Mouse (Mus musculus): ENCODE results near the gene Fgf2.

Fgf2 gene

GRCm38 (mm10) chr3:37354737-37355136 lies 6.6 kb downstream of the Fgf2 start:
- peak; percentile 63 for DNase-seq (ENCODE audit: inconsistent ontology term)

DNA sequence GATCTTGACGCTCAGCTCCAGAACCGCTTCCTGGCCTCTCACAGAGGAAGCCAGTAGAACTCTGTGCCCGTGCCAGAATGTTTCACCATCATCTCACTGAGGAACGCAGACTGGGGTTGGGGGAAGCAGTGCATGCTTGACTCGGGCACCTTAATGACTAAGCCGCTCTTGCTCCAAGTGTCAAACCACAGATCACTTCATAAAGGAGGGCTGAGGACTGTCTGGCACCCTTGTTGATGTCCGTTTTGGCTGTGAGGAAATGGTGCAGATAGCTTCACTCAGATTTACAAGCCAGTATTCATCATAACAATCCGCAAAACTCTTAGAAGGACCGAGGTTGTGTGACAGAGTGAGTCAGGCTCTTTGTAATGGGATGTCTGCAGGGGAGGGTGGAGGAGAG lies 12.6 kb downstream of the Fgf2 start:
- DNase-seq (ENCODE audit: inconsistent ontology term), result peak; percentile 96

DNA sequence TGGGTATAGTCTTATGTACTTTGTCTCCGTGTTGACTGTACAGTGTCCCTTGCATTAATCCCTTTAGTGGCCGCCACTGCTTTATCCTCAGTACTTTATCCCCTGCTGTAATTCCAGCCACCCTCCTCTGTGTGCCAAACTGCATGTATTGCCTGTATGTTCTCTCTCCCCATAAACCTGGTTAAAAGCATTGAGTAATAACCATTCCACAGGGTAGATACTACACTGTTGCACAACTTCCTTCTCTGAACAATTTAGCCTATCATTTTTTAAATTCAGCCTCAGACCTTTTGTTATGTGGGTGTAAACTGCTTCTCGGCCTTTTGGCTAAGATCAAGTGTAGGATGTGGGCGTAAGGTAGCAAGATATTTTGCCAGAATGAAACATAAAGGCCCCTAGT lies 17.0 kb downstream of the Fgf2 start:
- DNase-seq (ENCODE audit: inconsistent ontology term), result no peak

- no peak for DNase-seq (ENCODE audit: inconsistent ontology term)
Measured at GRCm38 (mm10) chr3:37365976-37366375, 17.8 kb downstream of the Fgf2 start.

DNA sequence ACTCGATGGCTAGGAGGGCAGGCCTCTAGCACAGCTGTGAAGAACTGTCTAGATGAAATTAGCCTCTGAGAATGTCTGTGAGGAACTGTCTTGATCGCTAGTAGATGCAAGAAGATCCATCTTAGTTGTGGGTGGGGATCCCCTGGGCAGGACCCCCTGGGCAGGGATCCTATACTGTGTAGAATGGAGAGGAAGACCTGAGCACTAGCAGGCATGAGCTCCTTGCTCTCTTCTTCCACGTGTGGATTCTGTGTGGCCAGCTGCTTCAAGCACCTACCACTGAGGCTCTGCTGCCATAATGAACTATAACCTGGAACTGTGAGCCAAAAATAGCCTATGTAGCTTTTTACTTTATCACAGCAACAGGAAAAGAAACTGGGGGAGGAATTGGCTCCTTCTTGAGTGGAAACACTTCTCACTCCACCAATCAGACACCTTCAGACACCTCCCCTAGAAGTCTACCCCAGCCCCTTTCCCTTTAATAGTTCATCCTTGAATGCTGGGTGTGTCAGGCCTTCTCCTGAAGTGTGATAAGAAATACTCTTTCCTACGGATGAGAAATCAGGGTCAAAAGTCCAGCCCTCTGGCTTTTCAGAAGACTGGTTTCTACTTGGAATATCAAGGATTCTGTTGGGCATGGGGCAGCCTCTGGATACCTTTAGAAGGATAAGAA lies 18.4 kb downstream of the Fgf2 start:
- DNase-seq (ENCODE audit: inconsistent ontology term), result no peak

DNA sequence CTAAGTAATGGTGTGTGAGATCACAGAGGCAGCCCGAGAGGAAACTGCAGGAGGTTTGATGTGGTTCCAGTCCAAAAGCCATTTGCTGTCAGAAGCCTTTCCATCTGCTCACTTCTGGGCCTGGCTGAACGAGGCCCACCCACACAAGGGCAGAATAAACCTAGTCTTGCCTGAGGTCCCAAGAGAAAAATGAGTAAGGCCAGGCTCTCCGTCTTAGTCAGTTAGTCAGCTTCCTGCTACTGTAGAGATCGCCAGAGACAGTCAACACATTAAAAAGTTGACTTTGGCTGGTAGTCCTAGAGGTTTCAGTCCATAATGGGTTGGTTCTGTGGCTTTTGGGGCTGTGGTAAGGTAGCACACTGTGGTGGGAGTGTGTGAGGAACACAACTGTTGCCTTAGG lies 22.3 kb downstream of the Fgf2 start:
- DNase-seq (ENCODE audit: inconsistent ontology term), result no peak

DNA sequence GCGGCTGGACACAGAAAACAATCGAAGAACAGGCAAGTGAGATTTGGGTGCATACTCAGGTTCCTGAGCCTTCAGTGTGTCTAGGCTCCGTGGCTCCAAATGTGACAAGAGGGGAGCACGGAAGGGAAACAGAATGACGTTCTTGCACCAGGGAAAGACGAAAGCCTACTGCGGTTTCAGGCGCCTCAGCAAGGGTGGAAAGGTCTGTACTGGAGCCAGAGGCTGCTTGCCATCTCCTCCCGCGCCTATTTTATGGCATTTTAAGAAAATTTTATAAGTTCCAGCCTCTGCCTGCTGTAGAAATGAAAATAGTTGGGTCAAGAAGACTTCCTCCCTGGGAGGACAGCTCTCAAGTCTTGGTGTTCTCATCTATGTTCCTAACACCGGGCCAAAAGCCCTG lies 25.6 kb downstream of the Fgf2 start:
- no peak for DNase-seq (ENCODE audit: inconsistent ontology term)

DNA sequence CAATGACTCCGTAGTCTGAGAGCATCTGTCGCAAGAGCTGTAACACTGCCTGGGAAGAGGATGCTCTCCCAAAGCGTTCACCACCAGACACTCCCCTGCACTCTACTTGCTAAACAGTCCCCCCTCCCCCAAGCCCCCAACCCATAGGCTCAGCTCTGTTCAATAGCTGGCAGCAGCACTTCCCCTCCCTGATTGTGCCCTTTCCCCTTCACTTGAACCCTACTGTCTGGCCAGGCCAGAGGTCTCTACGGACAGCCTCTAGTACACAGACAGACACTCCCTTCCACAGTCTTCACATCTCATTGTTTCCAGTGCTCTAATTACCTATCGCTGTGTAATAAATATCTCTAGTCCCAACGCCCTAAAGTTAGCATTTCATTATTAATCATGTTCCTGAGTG lies 29.8 kb downstream of the Fgf2 start:
- DNase-seq (ENCODE audit: inconsistent ontology term), result no peak

GRCm38 (mm10) chr3:37378412-37378811 lies 30.3 kb downstream of the Fgf2 start:
- peak; percentile 36 for DNase-seq (ENCODE audit: inconsistent ontology term)

DNA sequence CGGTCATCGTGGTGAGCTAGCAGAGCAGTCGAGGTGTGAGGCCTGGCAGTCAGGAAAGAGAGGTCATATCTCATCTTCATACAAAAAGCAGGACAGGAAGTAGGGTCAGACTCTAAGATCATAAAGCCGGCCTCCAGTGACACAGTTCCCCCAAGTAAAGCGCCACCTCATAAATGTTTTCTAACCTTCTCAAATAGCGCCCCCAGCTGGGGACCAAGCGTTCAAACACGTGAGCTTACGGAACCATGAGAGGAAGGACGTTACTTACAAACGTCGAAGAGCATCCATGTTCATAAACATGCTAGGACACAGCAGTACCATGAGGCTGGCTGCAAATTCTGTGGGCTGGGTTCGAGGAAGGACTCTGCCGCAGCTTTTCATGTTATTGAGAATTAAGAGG lies 31.1 kb downstream of the Fgf2 start:
- DNase-seq (ENCODE audit: inconsistent ontology term), result no peak

GRCm38 (mm10) chr3:37379930-37380881 lies 32.1 kb downstream of the Fgf2 start:
- DNase-seq (ENCODE audit: inconsistent ontology term), result peak; percentile 68

- no peak for DNase-seq (ENCODE audit: inconsistent ontology term)
Measured at GRCm38 (mm10) chr3:37381457-37381856, 33.3 kb downstream of the Fgf2 start.

DNA sequence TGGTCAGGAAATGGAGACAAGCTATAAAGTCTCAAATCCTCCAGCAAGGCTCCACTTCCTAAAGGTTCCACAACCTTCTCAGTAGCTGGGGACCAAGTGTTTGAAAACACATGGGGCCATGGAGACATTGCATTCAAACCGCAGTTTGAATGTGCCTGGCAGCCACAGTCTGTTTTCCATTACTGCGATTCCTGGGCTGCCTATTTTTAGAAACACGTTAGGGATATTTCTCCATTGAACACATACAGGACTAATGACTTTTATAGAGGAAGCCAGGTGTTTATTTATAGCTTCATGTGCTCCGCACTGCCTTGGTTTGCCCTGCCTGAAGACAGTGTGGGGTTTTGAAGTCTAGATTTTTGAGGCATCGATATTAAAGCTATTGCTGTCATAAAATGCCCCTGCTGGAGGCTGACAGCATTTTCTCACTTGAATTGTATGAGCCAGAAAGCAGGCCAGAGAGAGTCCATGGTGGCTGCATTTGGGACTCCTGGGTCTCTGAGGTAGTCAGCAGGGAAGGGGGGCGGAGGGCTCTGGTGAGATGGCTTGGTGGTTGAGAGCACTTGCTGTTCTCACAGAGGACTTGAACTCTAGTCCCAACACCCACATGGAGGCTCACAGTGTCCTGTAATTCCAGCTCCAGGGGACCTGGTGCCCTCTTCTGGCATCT lies 35.1 kb downstream of the Fgf2 start:
- no peak for DNase-seq (ENCODE audit: inconsistent ontology term)

DNA sequence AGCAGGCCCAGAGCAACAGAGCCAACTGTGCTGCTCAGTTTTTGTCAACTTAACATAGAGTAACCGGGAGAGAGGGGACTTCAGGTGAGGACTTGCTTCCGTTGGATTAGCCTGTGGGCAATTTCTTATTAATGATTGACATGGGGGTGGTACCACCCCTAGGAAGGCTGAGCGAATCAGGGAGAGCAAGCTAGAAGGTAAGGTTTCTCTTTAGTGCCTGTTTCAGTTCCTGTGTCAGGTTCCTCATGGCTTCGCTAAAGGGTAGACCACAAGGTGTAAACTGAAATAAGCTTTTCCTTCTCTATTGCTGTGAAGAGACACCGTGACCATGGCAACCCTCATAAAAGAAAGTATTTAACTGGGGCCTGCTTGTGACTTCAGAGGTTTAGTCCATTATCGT lies 39.2 kb downstream of the Fgf2 start:
- DNase-seq (ENCODE audit: inconsistent ontology term), result no peak

DNA sequence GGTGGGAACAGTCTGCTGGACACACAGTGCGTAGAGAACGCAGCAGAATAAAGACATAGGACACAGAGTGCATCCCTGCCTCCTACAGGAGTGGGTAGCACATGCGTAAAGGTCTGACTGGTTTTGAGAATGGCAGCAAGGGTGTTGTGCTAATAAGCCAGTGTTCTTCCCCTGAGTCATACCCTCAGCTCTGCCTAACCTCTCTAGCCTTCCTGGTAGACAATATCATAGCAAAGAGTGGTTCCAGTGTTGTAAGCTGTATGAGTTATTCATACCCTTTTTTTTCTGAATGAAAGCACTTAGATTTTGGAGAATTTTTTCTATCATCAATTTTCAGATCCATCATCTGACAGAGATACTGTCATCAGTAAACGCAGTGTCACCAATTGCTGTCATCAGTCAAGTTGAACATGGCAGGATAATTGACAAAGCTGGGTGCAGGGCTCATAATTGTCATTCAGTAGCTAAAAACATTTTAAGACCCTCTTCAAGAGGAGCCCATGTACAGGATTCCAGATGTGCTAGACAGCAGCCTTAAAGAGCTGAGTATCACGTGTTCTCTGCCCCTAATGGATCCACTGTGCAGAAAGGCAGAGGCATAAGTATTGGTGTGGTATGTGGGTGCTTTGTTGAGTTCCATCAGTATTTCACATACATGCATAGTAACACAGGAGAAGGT lies 48.9 kb downstream of the Fgf2 start:
- DNase-seq (ENCODE audit: inconsistent ontology term), result no peak

DNA sequence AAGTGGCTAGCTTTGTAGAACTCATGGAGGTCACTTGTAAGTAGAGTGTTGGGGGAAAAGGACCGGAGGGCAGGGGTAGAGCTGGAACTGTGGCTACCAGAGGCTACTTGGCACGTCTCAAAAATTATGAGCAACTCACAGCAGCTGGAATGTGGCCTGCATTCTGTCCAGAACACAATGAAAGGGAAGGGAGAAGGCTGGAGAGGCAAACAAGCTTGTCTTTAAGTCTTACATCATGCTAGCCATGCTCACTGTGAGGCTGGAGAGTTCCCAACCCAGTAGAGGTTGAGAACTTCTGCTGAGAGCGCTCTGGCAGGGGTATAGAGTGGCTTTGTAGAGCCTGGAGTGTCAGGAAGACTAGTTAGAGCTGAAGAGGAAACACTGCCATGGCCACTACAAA lies 49.5 kb downstream of the Fgf2 start:
- peak; percentile 17 for DNase-seq (ENCODE audit: inconsistent ontology term)

DNA sequence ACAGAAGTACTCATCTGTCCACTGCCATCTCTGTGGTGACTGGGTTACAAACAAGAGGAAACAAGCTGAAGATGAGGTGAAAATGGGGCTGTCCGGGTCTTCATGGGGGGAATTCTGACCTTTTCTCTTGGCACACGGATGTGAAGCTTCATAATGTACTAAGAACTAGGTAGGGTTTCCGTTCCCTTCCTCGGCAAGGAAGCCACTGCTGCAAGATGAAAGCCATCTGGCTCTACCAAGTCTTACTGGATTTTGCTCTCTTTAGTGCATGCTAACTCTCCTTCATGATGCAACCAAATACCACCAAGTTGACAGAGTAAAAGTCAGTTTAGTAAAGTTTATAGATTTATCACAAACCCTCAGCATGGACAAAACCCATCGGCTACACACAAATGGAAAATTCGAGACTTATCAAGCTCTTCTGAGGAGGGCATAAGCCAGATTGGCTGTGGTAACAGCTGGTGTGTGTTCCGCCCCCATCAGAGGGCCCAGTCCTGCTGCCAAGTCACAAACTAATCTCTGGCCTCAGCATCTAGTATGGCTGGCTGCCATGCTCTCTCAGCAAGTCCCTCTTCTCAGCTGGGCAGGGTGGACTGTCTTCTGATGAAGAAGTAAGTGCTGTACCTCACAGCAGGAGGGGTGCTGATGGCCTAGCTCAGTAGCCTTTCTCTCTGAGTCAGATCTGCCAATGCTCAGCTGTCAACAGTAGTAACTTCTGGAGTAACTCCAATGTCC lies 50.7 kb downstream of the Fgf2 start:
- DNase-seq (ENCODE audit: inconsistent ontology term), result peak; percentile 72

DNA sequence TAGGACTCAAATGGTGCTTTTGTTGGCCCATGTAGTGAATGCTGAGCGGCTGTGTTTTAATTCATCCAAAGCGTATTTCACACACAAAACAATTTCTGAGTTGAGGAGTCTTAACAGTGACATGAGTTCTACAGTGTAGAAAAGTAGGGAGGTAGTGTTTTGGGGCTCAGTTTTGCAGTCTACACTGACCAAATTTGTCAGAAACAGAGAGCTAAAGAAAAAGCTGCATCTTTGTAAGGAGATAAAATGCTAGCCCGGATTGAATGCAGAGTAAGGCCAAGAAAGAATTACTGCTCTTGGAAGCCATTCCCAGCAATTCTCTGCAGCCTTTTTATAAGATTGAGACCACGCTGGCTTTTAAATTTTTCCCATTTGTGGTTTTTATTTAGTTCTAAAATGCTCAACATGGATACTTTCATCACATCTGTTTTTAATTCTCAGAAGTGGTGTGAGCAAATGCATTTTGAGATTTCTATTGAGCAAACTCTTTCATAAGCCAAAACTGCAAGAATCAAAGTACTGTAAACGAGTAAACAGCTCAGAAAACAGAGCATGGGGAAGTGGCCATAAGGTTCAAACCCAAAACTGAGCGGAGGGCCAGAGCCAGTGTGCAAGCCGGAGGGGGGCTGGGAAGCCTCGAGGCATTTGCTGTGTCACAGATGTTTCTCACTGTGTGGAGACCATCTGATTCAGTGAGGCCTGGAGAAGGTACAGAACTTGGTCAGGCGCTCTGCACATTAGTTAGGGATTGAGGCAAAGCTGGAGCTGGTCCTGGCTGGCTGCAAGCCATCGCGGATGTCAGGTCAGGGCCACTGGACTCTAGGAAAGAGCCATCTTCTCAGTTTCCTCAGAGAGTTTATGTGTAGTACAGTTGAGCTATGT lies 53.8 kb downstream of the Fgf2 start:
- DNase-seq (ENCODE audit: inconsistent ontology term), result no peak

DNA sequence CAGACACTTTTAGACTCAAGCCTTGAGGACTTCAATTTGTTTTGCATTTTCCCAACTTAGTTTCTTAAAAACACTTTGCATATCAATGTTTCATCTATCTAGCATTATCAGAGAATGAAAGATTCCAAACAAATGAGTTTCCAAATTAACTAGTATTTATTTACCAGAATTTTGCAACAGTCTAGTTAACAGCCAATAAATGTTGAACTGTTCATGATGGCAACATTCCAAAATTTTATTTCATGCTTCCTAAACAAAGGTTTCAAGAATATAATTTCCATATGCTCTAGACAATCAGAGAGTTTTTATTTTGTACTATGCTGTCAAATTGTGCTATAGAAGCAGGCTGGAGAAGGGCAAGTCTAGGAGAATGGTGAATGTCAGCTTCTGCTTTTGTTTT lies 59.5 kb downstream of the Fgf2 start:
- DNase-seq (ENCODE audit: inconsistent ontology term), result no peak

GRCm38 (mm10) chr3:37413446-37413845 lies 65.3 kb downstream of the Fgf2 start:
- DNase-seq (ENCODE audit: inconsistent ontology term), result no peak
